Mouse (Mus musculus) urinary bladder, postnatal 4 days (tissue): ENCODE measurements around the gene Steap2.

Experiments used
- DNase-seq, 2 experiments: peaks; one replicate each; pipeline ENCODE4 v3.0.0; 2021 to 2022; ENCODE audit warnings: low spot score in 2 of 2

Gene Steap2

DNA sequence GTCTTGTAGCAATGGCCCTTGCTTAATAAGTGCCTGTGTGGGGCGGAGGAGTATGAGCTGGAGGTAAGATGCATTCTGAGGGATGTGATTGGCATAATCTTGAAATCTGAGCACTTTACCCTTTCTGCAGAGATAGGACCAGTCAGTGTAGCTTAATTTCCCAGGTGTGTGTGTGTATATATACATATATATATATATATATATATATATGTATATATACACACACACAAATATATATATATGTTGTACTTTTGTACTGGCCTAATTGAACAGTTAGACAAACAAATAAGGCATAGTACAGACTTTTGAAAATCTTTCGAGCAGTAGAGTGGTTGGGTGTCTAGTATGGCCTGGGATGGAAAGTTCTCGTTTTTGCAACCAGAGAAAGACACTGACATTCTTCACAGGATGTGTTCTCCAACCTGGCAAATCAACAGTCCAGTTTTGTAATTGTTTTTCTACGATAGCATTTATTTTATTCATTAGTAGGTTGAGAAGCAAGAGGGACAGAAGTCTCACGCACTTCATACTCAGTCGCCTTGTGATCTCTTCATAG is 29.9 kb downstream of the Steap2 start:
- DNase-seq = no peak

DNA sequence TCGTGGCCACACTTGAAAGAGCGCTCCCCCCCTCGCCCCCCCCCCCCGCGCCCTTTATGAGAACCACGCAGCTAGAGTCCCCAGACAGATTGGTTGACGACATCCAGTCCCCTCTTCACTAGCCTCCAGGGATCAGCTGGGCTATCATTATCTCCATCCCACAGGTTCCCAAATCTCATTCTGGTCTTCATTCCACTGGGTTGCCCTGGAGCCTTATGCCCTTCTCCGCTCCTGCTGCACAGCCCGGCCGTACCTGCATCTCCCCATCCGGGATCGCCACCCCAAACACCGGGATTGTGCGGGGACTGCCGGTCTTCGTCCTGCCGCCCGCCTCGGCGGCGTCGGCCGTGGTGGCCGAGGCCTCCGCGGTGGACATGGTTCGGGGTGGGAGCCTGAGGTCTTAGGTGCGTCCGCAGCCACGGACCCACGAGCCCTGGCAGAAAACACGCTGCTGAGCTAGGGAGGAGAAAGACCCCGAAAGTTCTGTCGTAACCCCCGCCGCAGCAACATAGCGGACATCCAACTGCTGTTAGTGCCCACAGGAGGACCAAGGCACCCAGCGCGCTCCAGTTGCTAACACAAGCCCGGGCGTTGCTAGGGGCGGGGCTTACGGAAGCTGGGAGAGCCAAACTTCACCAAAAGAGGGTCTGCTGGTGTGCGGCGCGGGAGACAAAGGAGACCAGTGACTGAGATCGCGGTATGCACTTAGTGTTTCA is 30.6 kb downstream of the Steap2 start, which contains the start of gene Cfap69:
Gene Cfap69, minus strand, starts transcription at position 585 of the 716 bp plus-strand sequence.
- DNase-seq = peak; percentile 65 to 78

DNA sequence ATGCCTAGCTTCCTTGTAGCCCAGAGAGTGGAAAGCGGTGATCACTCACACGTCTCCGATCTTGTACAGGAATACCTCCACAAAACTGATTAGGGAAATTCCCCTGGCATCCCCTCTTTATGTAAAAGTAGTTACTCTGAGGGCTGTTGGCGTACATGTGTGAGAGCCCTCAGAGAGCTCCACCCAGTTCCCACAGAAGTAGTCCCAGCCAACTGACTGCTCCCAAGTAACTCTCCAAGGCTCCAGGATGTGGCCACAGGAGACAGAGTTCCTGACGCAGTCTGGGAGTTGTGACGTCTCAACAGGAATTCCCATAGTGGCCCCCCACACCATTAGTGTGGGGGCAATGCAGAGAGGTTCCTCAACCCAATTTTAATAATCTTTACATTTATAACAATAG is 31.3 kb downstream of the Steap2 start:
- no peak for DNase-seq

GRCm38 (mm10) chr5:5658680-5659079 is 35.7 kb downstream of the Steap2 start:
- no peak for DNase-seq

DNA sequence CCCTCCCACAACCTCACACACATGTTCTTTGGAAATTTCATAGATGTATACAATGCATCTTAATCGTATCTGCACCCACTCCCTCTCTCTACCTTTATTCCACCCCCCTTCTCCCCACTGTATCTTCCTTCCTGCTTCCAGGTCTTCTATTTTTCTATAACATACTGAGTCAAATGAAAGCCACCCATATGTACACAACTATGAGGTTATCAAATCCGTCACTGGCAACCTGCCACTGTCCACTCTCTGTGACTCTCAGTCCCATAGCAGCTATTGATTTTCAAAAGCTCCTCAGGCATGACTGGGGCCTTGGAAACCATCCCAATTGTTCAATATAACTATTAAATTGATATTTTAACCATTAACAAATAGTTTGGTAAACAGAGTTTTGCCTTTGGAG is 36.4 kb downstream of the Steap2 start:
- no peak for DNase-seq

GRCm38 (mm10) chr5:5648817-5649569 is 45.4 kb downstream of the Steap2 start:
- DNase-seq = no peak

DNA sequence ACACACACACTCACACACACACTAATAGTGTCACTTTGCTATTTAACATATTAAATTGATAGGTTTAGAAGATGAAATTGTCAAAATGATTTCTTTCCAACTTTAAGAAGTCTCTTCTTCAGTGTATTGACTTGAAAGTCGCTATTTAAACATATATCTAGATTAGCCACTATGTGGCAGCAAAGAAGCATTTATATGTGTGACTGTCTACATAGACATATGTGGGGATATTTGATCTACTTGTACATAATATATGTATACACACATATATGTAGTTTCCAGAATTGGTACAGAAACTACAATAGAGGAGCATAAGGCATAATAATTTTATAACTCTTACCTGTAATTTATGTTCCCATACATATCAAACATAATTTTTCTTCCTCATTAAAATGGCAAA is 48.2 kb downstream of the Steap2 start:
- no peak for DNase-seq

GRCm38 (mm10) chr5:5638496-5638895 is 55.9 kb downstream of the Steap2 start:
- no peak for DNase-seq

GRCm38 (mm10) chr5:5625491-5625890 is 68.9 kb downstream of the Steap2 start:
- DNase-seq = no peak

DNA sequence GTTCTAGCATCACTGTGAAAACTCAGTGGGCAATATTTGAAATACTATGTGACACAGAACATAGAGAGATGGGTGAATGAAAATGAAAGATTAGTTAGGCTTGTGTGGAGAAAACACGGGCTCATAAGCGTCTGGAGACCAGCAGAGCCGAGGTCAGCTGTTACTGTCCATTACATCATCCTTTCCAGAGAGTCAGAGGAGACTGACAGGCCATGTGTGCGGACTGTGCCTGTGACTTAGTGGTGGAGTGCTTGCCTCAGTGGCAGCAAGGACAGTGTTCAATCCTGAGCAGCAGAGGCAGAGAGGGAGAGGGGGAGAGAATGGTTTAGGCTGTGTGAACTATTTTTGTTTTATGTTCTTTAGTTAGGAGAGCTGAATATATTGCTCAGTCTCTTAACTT is 76.0 kb downstream of the Steap2 start:
- no peak for DNase-seq
